Mouse (Mus musculus) G1E (cell line): ENCODE data around the gene Ttll4. TPM values are rescaled to one million over a fixed set of nuclear protein-coding genes. Genes with fewer than 3 reads are reported as not detected.

Experiments
- ATAC-seq: 2 replicates; pipeline ENCODE4 v1.8.0; 2016; ENCODE audit warnings: mild to moderate bottlenecking; ENCODE audit not compliant: insufficient number of reproducible peaks, poor library complexity, low FRiP score, severe bottlenecking; ENCODE audit errors: extremely low read depth
- DNase-seq: peaks from one replicate; pipeline ENCODE4 v3.0.0; 2012; ENCODE audit warnings: low spot score
- H3K27me3 ChIP-seq: 2 replicates; pipeline ENCODE4 v1.6.1; 2012; ENCODE audit warnings: mild to moderate bottlenecking, low read length, inconsistent platforms; ENCODE audit not compliant: insufficient read depth
- H3K36me3 ChIP-seq: replicated peaks from 2 replicates; pipeline ENCODE3; 2012; ENCODE audit warnings: mild to moderate bottlenecking, inconsistent platforms
- H3K4me1 ChIP-seq: 2 replicates; pipeline ENCODE4 v1.6.1; 2012; ENCODE audit warnings: low read depth, low read length, inconsistent platforms, mixed read lengths; ENCODE audit not compliant: insufficient read depth
- H3K4me3 ChIP-seq: 2 replicates; pipeline ENCODE4 v1.5.1; 2012; ENCODE audit warnings: low read depth, mild to moderate bottlenecking, inconsistent platforms, low read length, moderate library complexity, mixed read lengths
- H3K9me3 ChIP-seq: replicated peaks from 2 replicates; pipeline ENCODE4 v1.6.1; 2012; ENCODE audit warnings: inconsistent platforms
- CTCF ChIP-seq: IDR thresholded peaks from 2 replicates; pipeline ENCODE4 v1.5.1; 2012; ENCODE audit warnings: low read depth, low read length, inconsistent platforms, mixed read lengths
- GATA1 ChIP-seq: IDR thresholded peaks from 2 replicates; pipeline ENCODE4 v1.6.1; 2012; ENCODE audit warnings: borderline replicate concordance, low read length, inconsistent platforms, mixed read lengths
- GATA2 ChIP-seq: IDR thresholded peaks from 2 replicates; pipeline ENCODE4 v1.6.1; 2012; ENCODE audit warnings: low read depth, low read length, inconsistent platforms, borderline replicate concordance
- POLR2AphosphoS5 ChIP-seq: IDR thresholded peaks from 2 replicates; pipeline ENCODE4 v1.6.1; 2012; ENCODE audit warnings: low read depth, low read length, inconsistent platforms; ENCODE audit not compliant: insufficient replicate concordance
- TAL1 ChIP-seq: conservative IDR thresholded peaks from 2 replicates; pipeline ENCODE4 v1.6.1; 2012; ENCODE audit warnings: low read depth, low read length, inconsistent platforms, mixed read lengths
- polyA plus RNA-seq: library from polyadenylated mRNA; stranded (reverse); fragments of >175 nt; gene quantifications from 2 replicates; pipeline ENCODE4 v1.2.3, GENCODE M21; 2012
- total RNA-seq, 2 experiments: library from RNA; stranded (forward) in 1 of 2; stranded (reverse) in 1 of 2; fragments of 200-1000 nt in 1 of 2; fragments of >200 nt in 1 of 2; fragmentation: Nextera tagmentation in 1 of 2; gene quantifications; 2 replicates each; pipeline ENCODE4 v1.2.3; 2014 to 2017

The Ttll4 gene
- total and polyA plus RNA-seq, 3 experiments, result 21.2 to 68.5 (median 44.4) TPM

DNA sequence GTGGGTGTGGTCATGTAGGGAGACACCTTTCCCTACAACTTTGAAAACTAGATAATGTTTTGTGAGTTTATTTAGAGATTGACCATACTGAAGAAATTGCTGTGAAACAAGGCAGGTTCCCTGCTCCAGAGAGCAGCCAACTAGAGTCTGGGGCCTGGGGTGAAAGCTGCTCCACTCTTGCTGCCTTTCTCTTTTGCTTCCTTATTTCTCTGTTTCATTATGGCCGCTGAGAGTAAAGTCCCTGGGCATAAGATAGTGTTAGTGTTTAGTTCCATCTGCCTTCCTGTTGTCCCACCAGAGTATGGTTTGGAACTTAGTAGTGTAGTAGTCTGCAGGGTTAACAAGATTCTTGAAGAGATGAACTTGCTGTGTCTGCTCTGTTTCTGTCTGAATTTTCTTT is 16.3 kb downstream of the Ttll4 start:
- ATAC-seq (no peak), DNase-seq (no peak)
- no peaks in the 10 kb centered on the region for H3K9me3 ChIP-seq
- TF ChIP-seq GATA2, result no peak
- no peak for TF ChIP-seq POLR2AphosphoS5
- no peak for TF ChIP-seq CTCF
- TF ChIP-seq GATA1, result no peak
- no peak for TF ChIP-seq TAL1
- no peaks in the 10 kb centered on the region for H3K27me3 ChIP-seq
- peaks cover 80% of the 10 kb centered on the region for H3K36me3 ChIP-seq
- peaks cover 3% of the 10 kb centered on the region for H3K4me1 ChIP-seq
- no peak overlapping the region for H3K4me3 ChIP-seq

DNA sequence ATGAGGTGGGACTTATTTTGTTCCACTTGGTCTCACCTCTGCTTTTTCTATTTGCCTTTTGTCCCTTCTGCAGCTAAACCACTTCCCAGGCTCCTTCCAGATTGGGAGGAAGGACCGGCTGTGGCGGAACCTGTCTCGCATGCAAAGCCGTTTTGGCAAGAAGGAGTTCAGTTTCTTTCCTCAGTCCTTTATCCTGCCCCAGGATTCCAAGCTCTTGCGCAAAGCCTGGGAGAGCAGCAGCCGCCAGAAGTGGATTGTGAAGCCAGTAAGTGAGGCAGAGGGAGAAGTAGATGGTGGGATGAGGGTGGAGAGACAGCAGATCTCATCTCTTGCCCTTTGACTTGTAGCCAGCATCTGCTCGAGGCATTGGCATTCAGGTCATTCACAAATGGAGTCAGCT is 25.6 kb downstream of the Ttll4 start:
- ATAC-seq (no peak), DNase-seq (no peak)
- Histone ChIP-seq H3K27me3 (no peaks in the 10 kb centered on the region), H3K9me3 (no peaks in the 10 kb centered on the region), H3K4me3 (no peak overlapping the region), H3K4me1 (no peaks in the 10 kb centered on the region), H3K36me3 (peaks cover 94% of the 10 kb centered on the region)
- no peak for TF ChIP-seq GATA2
- TF ChIP-seq TAL1, result no peak
- no peak for TF ChIP-seq POLR2AphosphoS5
- TF ChIP-seq GATA1, result no peak
- TF ChIP-seq CTCF, result no peak

- TF ChIP-seq TAL1 (no peak), POLR2AphosphoS5 (no peak), GATA2 (no peak), CTCF (no peak), GATA1 (no peak)
- no peak overlapping the region for H3K4me3 ChIP-seq
- H3K36me3 ChIP-seq, result peaks cover 89% of the 10 kb centered on the region
- no peaks in the 10 kb centered on the region; the same call in 1 of the 2 replicates for H3K4me1 ChIP-seq
- H3K27me3 ChIP-seq, result no peaks in the 10 kb centered on the region
- no peak for ATAC-seq
- DNase-seq, result no peak
- H3K9me3 ChIP-seq, result no peaks in the 10 kb centered on the region
Observed at GRCm38 (mm10) chr1:74693891-74694583, 32.5 kb downstream of the Ttll4 start.

DNA sequence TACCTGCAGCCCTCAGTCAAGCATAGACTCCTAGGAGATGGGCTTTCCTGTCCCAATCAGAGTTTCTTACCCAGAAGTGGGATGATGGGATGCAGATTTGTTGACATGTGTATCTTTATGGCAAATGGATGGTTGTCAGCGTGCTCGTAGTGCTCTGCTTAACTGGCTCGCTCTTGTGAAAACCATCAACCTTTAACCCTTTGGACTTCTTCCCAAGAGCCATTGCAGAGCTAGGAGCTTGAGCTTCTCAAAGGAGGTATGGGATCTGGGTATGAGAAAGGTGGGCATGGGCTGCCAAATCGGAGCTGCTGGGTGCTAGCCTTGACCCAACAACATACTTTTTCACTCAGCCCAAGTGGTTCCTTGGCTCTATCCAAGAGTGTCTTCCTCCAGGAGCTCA is 34.3 kb downstream of the Ttll4 start:
- Histone ChIP-seq H3K4me3 (no peak overlapping the region), H3K9me3 (no peaks in the 10 kb centered on the region), H3K36me3 (peaks cover 87% of the 10 kb centered on the region), H3K27me3 (no peaks in the 10 kb centered on the region), H3K4me1 (no peaks in the 10 kb centered on the region; the same call in 1 of the 2 replicates)
- TF ChIP-seq GATA2 (no peak), TAL1 (no peak), POLR2AphosphoS5 (no peak), GATA1 (no peak), CTCF (no peak)
- ATAC-seq (no peak), DNase-seq (no peak)

DNA sequence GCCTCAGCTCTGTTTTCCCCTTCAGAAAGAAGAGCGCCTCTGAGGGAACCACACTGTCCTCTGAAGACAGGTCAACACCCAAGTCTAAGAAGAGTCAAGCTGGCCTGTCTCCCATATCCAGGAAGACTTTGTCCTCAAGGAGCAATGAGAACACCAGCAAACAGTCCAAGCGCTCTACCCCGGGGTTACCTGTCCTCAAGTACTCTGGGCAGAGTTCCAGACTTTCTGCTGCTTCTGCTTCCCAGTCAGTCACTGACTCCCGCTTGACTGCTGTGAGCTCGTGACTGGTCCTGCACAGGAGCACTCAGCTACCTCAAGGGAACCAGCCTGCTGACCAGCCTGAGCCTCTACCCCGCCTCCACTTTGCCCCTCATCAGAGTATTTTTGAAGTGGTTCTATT is 35.9 kb downstream of the Ttll4 start:
- no peak for ATAC-seq

DNA sequence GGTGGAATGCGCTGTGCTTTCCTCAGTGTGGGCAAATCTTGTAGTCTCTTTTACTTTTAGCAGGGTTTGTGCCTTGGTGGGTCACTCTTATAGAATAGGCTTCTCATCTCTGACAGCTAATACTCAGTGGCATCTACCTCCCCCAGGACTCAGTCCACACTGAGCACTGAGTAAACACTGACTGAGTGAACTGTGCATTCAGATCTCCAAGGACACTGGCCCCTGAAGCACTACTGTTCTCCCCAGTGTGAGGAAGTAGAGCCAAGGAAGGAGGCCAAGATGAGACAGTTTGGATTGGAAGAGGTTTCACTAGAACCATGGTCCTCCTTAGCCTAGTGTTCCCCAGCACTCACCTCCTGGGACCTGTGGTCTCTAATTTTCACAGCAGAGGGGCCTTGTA is 36.8 kb downstream of the Ttll4 start:
- ATAC-seq, result no peak
- DNase-seq, result no peak
- peaks cover 85% of the 10 kb centered on the region for H3K36me3 ChIP-seq
- no peak for TF ChIP-seq TAL1
- no peak for TF ChIP-seq GATA2
- TF ChIP-seq CTCF, result no peak
- H3K27me3 ChIP-seq, result no peaks in the 10 kb centered on the region
- H3K9me3 ChIP-seq, result no peaks in the 10 kb centered on the region
- no peak overlapping the region for H3K4me3 ChIP-seq
- H3K4me1 ChIP-seq, result no peaks in the 10 kb centered on the region; the same call in 1 of the 2 replicates

More for the DNA sequence above, 35.9 kb downstream of the Ttll4 start:
- Histone ChIP-seq H3K9me3 (no peaks in the 10 kb centered on the region), H3K36me3 (peaks cover 83% of the 10 kb centered on the region), H3K4me1 (no peaks in the 10 kb centered on the region; the same call in 1 of the 2 replicates), H3K27me3 (no peaks in the 10 kb centered on the region), H3K4me3 (no peak overlapping the region)
- no peak for DNase-seq
- TF ChIP-seq GATA1 (no peak), GATA2 (no peak), TAL1 (no peak), POLR2AphosphoS5 (no peak), CTCF (no peak)
